Mouse (Mus musculus): ENCODE data around the gene Akap13.

Akap13 gene

DNA sequence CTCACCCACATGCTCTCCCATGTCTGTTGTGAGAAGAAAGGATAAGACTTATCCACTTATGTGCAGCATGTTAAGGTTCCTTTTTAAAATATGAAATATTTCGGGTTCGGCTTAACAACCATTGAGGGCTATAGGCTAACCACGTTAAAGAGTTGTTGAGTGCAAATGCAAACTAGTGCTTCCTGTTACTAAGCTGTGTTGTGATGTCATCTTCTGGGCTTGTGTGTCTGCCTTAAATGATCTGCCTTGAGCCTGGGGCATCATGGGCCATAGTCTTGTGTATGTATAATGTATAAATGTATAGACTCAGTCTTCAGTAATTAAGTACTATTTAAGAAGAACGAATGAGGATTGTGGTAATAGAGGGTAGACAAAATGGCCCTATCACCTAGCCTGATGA, 104.6 kb downstream of the Akap13 start:
- no peak for DNase-seq (ENCODE audit: low spot score)

DNA sequence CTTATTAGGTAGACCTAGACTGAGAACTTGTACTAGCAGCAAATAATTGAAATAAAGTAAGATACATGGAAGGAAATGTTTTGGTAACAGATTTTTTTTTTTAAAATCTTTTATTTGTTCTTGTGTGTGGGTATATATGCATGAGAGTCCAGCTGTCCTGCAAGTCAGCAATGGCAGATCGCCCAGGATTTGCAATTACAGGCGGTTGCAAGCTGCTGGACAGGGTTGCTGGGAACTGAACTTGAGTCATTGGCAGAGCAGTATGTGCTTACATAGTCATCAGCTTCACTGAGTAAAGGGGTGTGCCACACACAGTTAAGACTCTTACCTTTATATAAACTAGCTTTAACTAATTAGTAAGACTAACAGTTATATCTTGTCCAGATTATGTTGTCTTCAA, 105.2 kb downstream of the Akap13 start:
- DNase-seq (ENCODE audit: low spot score): no peak

- DNase-seq (ENCODE audit: low spot score): no peak
Observed at GRCm38 (mm10) chr7:75561134-75561533, 105.8 kb downstream of the Akap13 start.

GRCm38 (mm10) chr7:75568276-75568675, 112.9 kb downstream of the Akap13 start:
- DNase-seq (ENCODE audit: low spot score): no peak

DNA sequence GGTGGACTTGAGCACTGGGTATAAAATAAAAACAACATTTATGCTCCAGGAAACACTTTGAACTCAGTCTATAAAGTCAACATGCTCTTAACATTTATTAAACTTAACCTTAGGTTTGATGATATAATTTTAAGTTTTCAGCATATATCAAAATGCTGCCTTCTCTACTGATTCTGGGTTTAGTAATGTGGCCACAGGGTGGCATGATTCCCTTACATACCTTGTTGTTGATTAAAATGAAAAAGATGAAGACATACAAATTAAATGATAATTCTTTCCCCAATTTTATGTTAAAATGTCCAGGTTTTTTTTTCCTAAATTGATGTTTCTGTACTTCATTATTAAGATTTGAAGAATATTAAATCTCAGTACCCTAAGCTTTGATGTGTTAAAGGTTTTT, 113.5 kb downstream of the Akap13 start:
- no peak for DNase-seq (ENCODE audit: low spot score)

- DNase-seq (ENCODE audit: low spot score): no peak
Observed at GRCm38 (mm10) chr7:75570218-75570617, 114.9 kb downstream of the Akap13 start.

DNA sequence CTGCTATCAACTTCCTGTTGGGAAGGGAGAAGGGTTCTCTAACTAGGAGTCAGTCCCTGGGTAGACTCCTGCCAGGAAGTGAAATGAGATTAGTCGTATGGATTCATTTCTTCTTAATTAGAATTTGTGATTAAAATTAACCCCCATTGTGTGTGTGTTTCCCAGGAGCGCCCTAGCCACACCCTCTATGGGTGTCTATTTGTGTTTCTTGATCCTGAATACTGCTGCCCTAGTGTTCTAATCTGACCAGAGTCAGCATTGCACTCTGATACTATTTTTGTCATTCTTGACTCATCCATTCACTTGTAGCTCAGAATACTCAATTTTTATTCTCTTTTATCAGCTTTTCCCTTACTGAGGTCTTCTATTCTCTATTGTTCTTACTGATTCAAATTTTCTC, 115.7 kb downstream of the Akap13 start:
- DNase-seq (ENCODE audit: low spot score): no peak

DNA sequence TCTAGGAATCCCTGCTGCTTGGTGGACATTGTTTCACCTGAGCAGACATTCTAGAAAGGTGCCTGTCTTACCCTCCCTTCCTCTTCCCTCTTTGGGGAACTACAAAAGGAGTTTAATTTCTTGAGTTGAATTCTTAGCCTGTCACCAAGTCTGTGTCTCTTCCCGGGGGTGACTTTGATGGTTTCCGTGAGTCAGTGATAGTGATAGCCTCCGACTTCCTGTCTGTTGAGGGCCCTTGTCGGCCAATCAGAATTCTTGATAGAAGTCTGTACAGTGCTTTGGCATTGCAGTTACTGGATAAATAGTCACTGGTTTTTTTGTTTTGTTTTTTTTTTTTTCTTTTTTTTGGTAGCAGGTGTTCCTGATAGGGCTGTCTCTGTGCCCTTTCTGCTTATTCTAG, 116.8 kb downstream of the Akap13 start:
- no peak for DNase-seq (ENCODE audit: low spot score)

- no peak for DNase-seq (ENCODE audit: low spot score)
Observed at GRCm38 (mm10) chr7:75575120-75575649, 119.9 kb downstream of the Akap13 start.

DNA sequence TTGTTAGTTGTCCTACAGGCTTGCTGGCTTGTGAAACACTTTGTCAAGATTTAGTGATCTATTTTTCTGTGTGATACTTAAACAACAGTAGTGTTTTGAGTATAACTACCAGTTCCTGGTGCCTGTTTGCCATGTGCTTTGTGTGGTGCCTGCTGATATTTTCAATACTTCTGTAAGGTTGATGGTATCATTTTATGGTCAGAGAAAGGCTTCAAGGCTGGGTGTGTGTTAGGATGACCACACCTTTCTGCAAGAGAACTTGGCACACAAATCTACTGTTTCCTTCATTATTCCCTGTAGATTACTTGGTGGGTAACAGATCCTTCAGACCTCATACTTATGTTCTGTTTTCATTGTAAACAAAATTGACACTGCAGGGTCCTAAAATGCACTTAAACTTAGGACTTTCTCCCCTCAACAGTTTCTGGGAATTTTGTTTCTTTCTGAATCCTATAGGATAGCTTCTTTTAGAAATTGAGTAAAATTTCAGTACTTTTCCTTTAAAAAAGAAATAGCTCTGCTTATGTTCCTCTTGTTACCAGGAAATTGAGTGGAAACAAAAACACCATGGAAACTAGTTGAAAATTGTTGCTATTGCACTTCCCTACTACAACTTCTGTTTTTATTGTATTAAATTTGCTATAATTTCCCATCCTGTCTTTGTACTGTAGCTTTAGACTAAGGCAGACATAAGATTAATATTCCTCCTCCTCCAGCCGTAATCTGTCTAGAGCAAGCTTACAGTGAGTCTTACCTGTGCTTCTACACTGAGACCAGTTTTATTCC, 120.7 kb downstream of the Akap13 start:
- DNase-seq (ENCODE audit: low spot score): no peak

GRCm38 (mm10) chr7:75576851-75577250, 121.5 kb downstream of the Akap13 start:
- DNase-seq (ENCODE audit: low spot score): no peak

- no peak for DNase-seq (ENCODE audit: low spot score)
Observed at GRCm38 (mm10) chr7:75577353-75577752, 122.0 kb downstream of the Akap13 start.

- DNase-seq (ENCODE audit: low spot score): no peak
Observed at GRCm38 (mm10) chr7:75578647-75579046, 123.3 kb downstream of the Akap13 start.

- no peak for DNase-seq (ENCODE audit: low spot score)
Observed at GRCm38 (mm10) chr7:75582091-75582490, 126.8 kb downstream of the Akap13 start.

DNA sequence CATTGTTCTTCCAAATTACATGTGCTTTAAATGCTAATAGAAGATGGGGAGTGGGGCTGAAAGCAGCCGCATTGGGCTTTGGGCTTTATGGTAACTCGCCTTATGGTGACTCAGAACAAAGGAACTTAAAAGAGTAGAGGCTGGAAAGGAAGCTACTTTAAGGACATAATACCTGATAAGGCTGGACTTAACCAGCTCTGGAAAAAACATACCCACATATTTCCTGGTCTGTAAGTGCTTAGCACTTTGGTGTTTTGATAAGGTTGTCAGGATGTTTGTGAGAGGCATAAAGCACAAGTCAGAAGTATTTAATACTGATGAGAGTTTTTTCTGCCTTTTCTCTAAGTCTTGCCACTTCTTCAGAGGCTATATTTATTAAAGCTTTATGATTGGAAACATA, 128.8 kb downstream of the Akap13 start:
- DNase-seq (ENCODE audit: low spot score): no peak

- DNase-seq (ENCODE audit: low spot score): no peak
Observed at GRCm38 (mm10) chr7:75585409-75585808, 130.1 kb downstream of the Akap13 start.

DNA sequence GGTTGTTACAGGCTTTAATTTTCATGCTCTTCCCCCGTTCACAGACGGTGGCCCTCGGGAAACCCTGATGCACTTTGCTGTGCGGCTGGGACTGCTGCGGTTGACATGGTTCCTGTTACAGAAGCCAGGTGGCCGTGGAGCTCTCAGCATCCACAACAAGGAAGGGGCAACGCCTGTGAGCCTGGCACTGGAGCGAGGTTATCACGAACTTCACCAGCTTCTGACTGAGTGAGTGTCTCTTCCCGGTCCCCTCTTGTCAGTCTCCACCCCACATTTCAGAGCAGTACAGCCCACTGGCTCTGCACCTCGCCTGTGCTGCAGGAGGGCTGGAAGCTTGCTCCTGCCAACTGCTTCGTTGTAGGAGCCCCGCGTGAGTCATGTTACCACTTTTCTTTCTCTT, 130.8 kb downstream of the Akap13 start:
- DNase-seq (ENCODE audit: low spot score): no peak

DNA sequence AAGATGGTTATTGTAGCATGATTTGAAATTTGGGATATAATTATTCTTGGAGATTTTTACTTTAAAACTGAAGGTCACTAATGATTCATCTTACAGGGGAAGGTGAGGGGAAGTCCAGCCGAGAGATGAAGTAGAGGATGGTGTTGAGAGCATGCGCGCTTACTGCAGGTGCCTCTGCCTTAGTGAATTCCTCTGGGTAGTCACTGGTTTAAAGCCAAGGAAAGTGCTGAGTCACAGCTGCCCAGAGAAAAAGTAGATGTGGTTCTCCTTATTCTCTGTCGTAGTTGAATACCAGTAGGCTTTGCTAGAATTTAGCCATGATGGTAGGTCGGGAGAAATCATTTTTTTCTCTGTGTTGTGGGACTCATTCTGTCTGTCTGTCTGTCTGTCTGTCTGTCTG, 132.4 kb downstream of the Akap13 start:
- no peak for DNase-seq (ENCODE audit: low spot score)

GRCm38 (mm10) chr7:75589304-75589973, 134.1 kb downstream of the Akap13 start:
- no peak for DNase-seq (ENCODE audit: low spot score)

DNA sequence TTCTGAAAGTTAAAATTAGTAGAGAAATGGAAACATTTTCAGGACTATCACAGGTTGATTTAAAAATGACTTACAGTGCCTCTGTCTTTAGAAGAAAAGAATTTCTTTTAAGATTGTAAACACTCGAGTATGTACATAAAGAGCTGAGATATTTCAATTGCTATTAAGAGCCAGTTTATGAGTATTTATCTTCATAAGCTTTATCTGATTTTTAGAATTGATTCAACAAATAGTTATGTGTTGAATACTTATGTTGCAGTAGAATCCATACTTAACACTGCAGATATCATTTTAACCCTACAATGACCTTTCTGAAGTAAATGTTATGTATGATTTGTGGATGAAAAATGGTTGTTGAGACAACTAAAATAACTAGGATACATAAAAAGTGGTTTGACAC, 136.6 kb downstream of the Akap13 start:
- DNase-seq (ENCODE audit: low spot score): no peak

- no peak for DNase-seq (ENCODE audit: low spot score)
Observed at GRCm38 (mm10) chr7:75594801-75595200, 139.5 kb downstream of the Akap13 start.

- no peak for DNase-seq (ENCODE audit: low spot score)
Observed at GRCm38 (mm10) chr7:75595268-75595667, 139.9 kb downstream of the Akap13 start.

GRCm38 (mm10) chr7:75596058-75596748, 140.9 kb downstream of the Akap13 start:
- no peak for DNase-seq (ENCODE audit: low spot score)

Data from ovary, postnatal 36 days (tissue).